In genomic region chr19:57119661-57120060, GRCm38 (mm10) we compare ENCODE assay signal across 9 mouse cellular contexts.
A peak's percentile ranks its signal among the peaks of the same experiment; 100 is the strongest.
DNase-seq lines count a peak whose midpoint lies in the region; ATAC-seq and TF ChIP-seq lines count a peak whose summit lies in the region.
"Had no signal": no experiment of that assay in that cellular context is flagged by ENCODE, and none has a peak within 500 bp of the region (broad histone marks: within the 10 kb centered on the region; RNA-seq: fewer than 3 reads in every experiment).

No protein-coding gene starts in this region.

- peak overlapping the region; percentile 33; the same call in 1 of the 2 replicates for H3K27ac ChIP-seq in kidney, postnatal 0 days
- H3K27ac ChIP-seq in embryonic facial prominence, embryonic 10.5 days (replicated peaks) = peak overlapping the region; percentile 84; the same call in 1 of the 2 replicates
- H3K27ac ChIP-seq in limb, embryonic 15.5 days = peak overlapping the region; percentile 90

- H3K36me3 ChIP-seq in kidney, postnatal 0 days (ENCODE audit: insufficient read depth, low read length) = no peaks in the 10 kb centered on the region
- no peaks in the 10 kb centered on the region for H3K36me3 ChIP-seq in embryonic facial prominence, embryonic 10.5 days (replicated peaks)
- no peaks in the 10 kb centered on the region for H3K36me3 ChIP-seq in limb, embryonic 15.5 days

- H3K4me2 ChIP-seq in kidney, postnatal 0 days (ENCODE audit: low read length) = peak overlapping the region; percentile 61; the same call in 1 of the 2 replicates
- peak overlapping the region; percentile 60; the same call in 1 of the 2 replicates for H3K4me2 ChIP-seq in limb, embryonic 15.5 days

- peaks cover 46% of the 10 kb centered on the region for H3K4me1 ChIP-seq in kidney, postnatal 0 days (replicated peaks; ENCODE audit: insufficient read depth, low read length)
- peaks cover 64% of the 10 kb centered on the region for H3K4me1 ChIP-seq in embryonic facial prominence, embryonic 10.5 days
- peaks cover 63% of the 10 kb centered on the region for H3K4me1 ChIP-seq in limb, embryonic 15.5 days

- no peak for DNase-seq in kidney, postnatal 0 days (ENCODE audit: low spot score)
- no peak for DNase-seq in kidney, adult 9 months
- DNase-seq in CD4-positive, CD25-positive, alpha-beta regulatory T cell, adult 2 months (ENCODE audit: low read depth, low spot score) = peak; percentile 82
- no peak for DNase-seq in embryonic facial prominence, embryonic 10.5 days (ENCODE audit: low spot score)
- DNase-seq in left cerebral cortex, adult 8-10 months (ENCODE audit: low spot score in 2 of 2) = no peak
- DNase-seq in left cerebral cortex, postnatal 14 days (ENCODE audit: low spot score in 2 of 2) = no peak
- no peak for DNase-seq in frontal cortex, postnatal 36 days (ENCODE audit: low spot score in 2 of 2)
- DNase-seq: kidney, adult 18-20 months had no signal

- WGBS in kidney, postnatal 0 days = 49% methylated on average over 3 of the region's 3 CpGs
- 61% methylated on average over 3 of the region's 3 CpGs for WGBS in embryonic facial prominence, embryonic 10.5 days
- 55% methylated on average over 3 of the region's 3 CpGs for WGBS in limb, embryonic 15.5 days

- H3K27me3 ChIP-seq in kidney, postnatal 0 days (ENCODE audit: insufficient read depth, low read length) = no peaks in the 10 kb centered on the region
- 0 out of 2 replicates have a peak, but pooled peaks cover 6% of the 10 kb centered on the region for H3K27me3 ChIP-seq in embryonic facial prominence, embryonic 10.5 days (replicated peaks; ENCODE audit: low read depth, poor library complexity, severe bottlenecking)
- no peaks in the 10 kb centered on the region for H3K27me3 ChIP-seq in limb, embryonic 15.5 days

- TF ChIP-seq CTCF in kidney, postnatal 0 days (IDR thresholded peaks at IDR 0.05; ENCODE audit: low read depth) = no peak

- intact Hi-C loops in left cerebral cortex, postnatal 14 days (cut with DNase I) = no loop called here

- no peaks in the 10 kb centered on the region for H3K9me3 ChIP-seq in kidney, postnatal 0 days (replicated peaks; ENCODE audit: low read length)
- no peaks in the 10 kb centered on the region for H3K9me3 ChIP-seq in embryonic facial prominence, embryonic 10.5 days
- H3K9me3 ChIP-seq in limb, embryonic 15.5 days = no peaks in the 10 kb centered on the region

- no peak overlapping the region for H3K4me3 ChIP-seq in kidney, postnatal 0 days (replicated peaks; ENCODE audit: low read depth, low read length)
- no peak overlapping the region for H3K4me3 ChIP-seq in embryonic facial prominence, embryonic 10.5 days
- H3K4me3 ChIP-seq in limb, embryonic 15.5 days = no peak overlapping the region

- H3K9ac ChIP-seq in kidney, postnatal 0 days (ENCODE audit: low read depth, low read length) = no peak overlapping the region
- H3K9ac ChIP-seq in limb, embryonic 15.5 days = no peak overlapping the region

- no peak for ATAC-seq in kidney, postnatal 0 days (replicated peaks; ENCODE audit: low FRiP score, low read depth)
- no peak for ATAC-seq in limb, embryonic 15.5 days (ENCODE audit: insufficient number of reproducible peaks, low FRiP score, low TSS enrichment, low read depth)

Comparison
In these comparisons a context has a peak if more than half of its experiments do, and no peak if none do; other contexts are left out.
1. H3K27ac ChIP-seq: peak in every context shown above with its lines; median percentile 90 in limb, embryonic 15.5 days; 84 in embryonic facial prominence, embryonic 10.5 days; 33 in kidney, postnatal 0 days.